Mouse (Mus musculus) brown adipose tissue, adult 24 weeks (tissue): Measurements from ENCODE around the gene Col1a1. TPM values are rescaled to one million over a fixed set of nuclear protein-coding genes. Genes with fewer than 3 reads are reported as not detected.
A peak's percentile ranks its signal among the peaks of the same experiment; 100 is the strongest.

Source experiments
- H3K27ac ChIP-seq: fragments of 200-500 bp; replicated peaks from 2 replicates; pipeline ENCODE4 v1.5.1; 2012; ENCODE audit warnings: low read depth, mild to moderate bottlenecking, low read length
- H3K4me1 ChIP-seq: fragments of 200-500 bp; 2 replicates; pipeline ENCODE4 v1.6.1; 2012; ENCODE audit warnings: low read length, mixed read lengths; ENCODE audit not compliant: control insufficient read depth, insufficient read depth, insufficient read length
- H3K4me3 ChIP-seq: fragments of 200-500 bp; 2 replicates; pipeline ENCODE4 v1.5.1; 2012; ENCODE audit warnings: low read depth, mild to moderate bottlenecking, low read length, moderate library complexity; ENCODE audit not compliant: insufficient read depth
- polyA plus RNA-seq: library from polyadenylated mRNA; stranded (reverse); fragments of >200 nt; gene quantifications from 2 replicates; pipeline ENCODE4 v1.2.4, GENCODE M21; 2012; ENCODE audit not compliant: missing spikeins, insufficient read depth, insufficient read length

Col1a1 gene
- polyA plus RNA-seq, 1 experiment = 36.9 TPM

- Histone ChIP-seq H3K27ac (no peak overlapping the region), H3K4me1 (no peaks in the 10 kb centered on the region), H3K4me3 (no peak overlapping the region)
Measured at GRCm38 (mm10) chr11:94978178-94978915, 42.3 kb downstream of the Col1a1 start.

- no peaks in the 10 kb centered on the region for H3K4me1 ChIP-seq
- no peak overlapping the region for H3K4me3 ChIP-seq
- no peak overlapping the region for H3K27ac ChIP-seq
Measured at GRCm38 (mm10) chr11:94978947-94979346, 42.9 kb downstream of the Col1a1 start.

GRCm38 (mm10) chr11:94979462-94980179 is 43.6 kb downstream of the Col1a1 start:
- Histone ChIP-seq H3K4me3 (no peak overlapping the region), H3K27ac (no peak overlapping the region; the same call in 1 of the 2 replicates), H3K4me1 (no peaks in the 10 kb centered on the region)

GRCm38 (mm10) chr11:94985140-94985539 is 49.1 kb downstream of the Col1a1 start:
- peaks cover 18% of the 10 kb centered on the region for H3K4me1 ChIP-seq
- 0 out of 2 replicates have a peak overlapping the region, but pooled peaks have one; percentile 5 for H3K27ac ChIP-seq
- H3K4me3 ChIP-seq = no peak overlapping the region

- peaks cover 18% of the 10 kb centered on the region for H3K4me1 ChIP-seq
- H3K27ac ChIP-seq = no peak overlapping the region
- H3K4me3 ChIP-seq = no peak overlapping the region
Measured at GRCm38 (mm10) chr11:94985822-94986221, 49.8 kb downstream of the Col1a1 start.

GRCm38 (mm10) chr11:94986435-94986834 is 50.4 kb downstream of the Col1a1 start:
- Histone ChIP-seq H3K27ac (no peak overlapping the region), H3K4me3 (no peak overlapping the region), H3K4me1 (peaks cover 18% of the 10 kb centered on the region)

GRCm38 (mm10) chr11:94987341-94987740 is 51.3 kb downstream of the Col1a1 start:
- Histone ChIP-seq H3K4me1 (peaks cover 18% of the 10 kb centered on the region), H3K27ac (peak overlapping the region; percentile 24; the same call in 1 of the 2 replicates), H3K4me3 (no peak overlapping the region)

- H3K4me3 ChIP-seq = no peak overlapping the region
- peak overlapping the region; percentile 24; the same call in 1 of the 2 replicates for H3K27ac ChIP-seq
- peaks cover 18% of the 10 kb centered on the region for H3K4me1 ChIP-seq
Measured at GRCm38 (mm10) chr11:94987851-94988250, 51.8 kb downstream of the Col1a1 start.

GRCm38 (mm10) chr11:94988780-94989561 is 52.9 kb downstream of the Col1a1 start:
- H3K4me3 ChIP-seq = peak overlapping the region; percentile 74
- H3K27ac ChIP-seq = peak overlapping the region; percentile 95
- peaks cover 18% of the 10 kb centered on the region for H3K4me1 ChIP-seq

- Histone ChIP-seq H3K4me3 (peak overlapping the region; percentile 74), H3K4me1 (peaks cover 19% of the 10 kb centered on the region), H3K27ac (peak overlapping the region; percentile 95)
Measured at GRCm38 (mm10) chr11:94989562-94990017, 53.6 kb downstream of the Col1a1 start.

- Histone ChIP-seq H3K4me3 (peak overlapping the region; percentile 54), H3K4me1 (peaks cover 25% of the 10 kb centered on the region), H3K27ac (peak overlapping the region; percentile 83)
Measured at GRCm38 (mm10) chr11:94990102-94990748, 54.2 kb downstream of the Col1a1 start.

- H3K4me3 ChIP-seq = peak within 1 kb of the TSS; percentile 93
- H3K4me1 ChIP-seq = peaks cover 30% of the 10 kb centered on the region
- peak within 1 kb of the TSS; percentile 91 for H3K27ac ChIP-seq
Measured at GRCm38 (mm10) chr11:94990749-94991577, 54.9 kb downstream of the Col1a1 start, which contains the start of gene Ppp1r9b. Gene Ppp1r9b, plus strand, starts transcription at chr11:94991035.

- Histone ChIP-seq H3K27ac (peak overlapping the region; percentile 91), H3K4me1 (peaks cover 38% of the 10 kb centered on the region), H3K4me3 (peak overlapping the region; percentile 93)
Measured at GRCm38 (mm10) chr11:94991641-94992479, 55.8 kb downstream of the Col1a1 start.
